Mouse (Mus musculus) limb, embryonic 13.5 days (tissue): ENCODE data around the gene Nav3. TPM values are rescaled to one million over a fixed set of nuclear protein-coding genes. Genes with fewer than 3 reads are reported as not detected.

Source experiments
- ATAC-seq: fragments of 200-750 bp; cut with Nextera tagmentation; 2 replicates; pipeline ENCODE4 v1.8.0; 2017; ENCODE audit warnings: low read depth, moderate number of reproducible peaks, moderate TSS enrichment; ENCODE audit not compliant: low FRiP score
- H3K27ac ChIP-seq: fragments of 300-500 bp; sonication (generic); 2 replicates; pipeline ENCODE4 v1.5.1; 2015; ENCODE audit warnings: inconsistent platforms, mild to moderate bottlenecking, moderate library complexity
- H3K27me3 ChIP-seq: fragments of 300-500 bp; sonication (generic); 2 replicates; pipeline ENCODE4 v1.6.1; 2015; ENCODE audit warnings: mild to moderate bottlenecking, inconsistent platforms
- H3K36me3 ChIP-seq: fragments of 300-500 bp; sonication (generic); 2 replicates; pipeline ENCODE4 v1.6.1; 2015; ENCODE audit warnings: inconsistent platforms, mild to moderate bottlenecking, moderate library complexity
- H3K4me1 ChIP-seq: fragments of 300-500 bp; sonication (generic); 2 replicates; pipeline ENCODE4 v1.6.1; 2015; ENCODE audit warnings: inconsistent platforms
- H3K4me2 ChIP-seq: fragments of 300-500 bp; sonication (generic); replicated peaks from 2 replicates; pipeline ENCODE4 v1.6.1; 2015; ENCODE audit warnings: inconsistent platforms, mild to moderate bottlenecking, moderate library complexity
- H3K4me3 ChIP-seq: fragments of 300-500 bp; sonication (generic); 2 replicates; pipeline ENCODE4 v1.5.1; 2015; ENCODE audit warnings: moderate library complexity, mild to moderate bottlenecking, inconsistent platforms
- H3K9ac ChIP-seq: fragments of 300-500 bp; sonication (generic); 2 replicates; pipeline ENCODE4 v1.6.1; 2015; ENCODE audit warnings: mild to moderate bottlenecking, inconsistent platforms
- H3K9me3 ChIP-seq: fragments of 300-500 bp; sonication (generic); 2 replicates; pipeline ENCODE4 v1.6.1; 2016; ENCODE audit warnings: inconsistent platforms
- WGBS: fragments of 180-500 bp; shearing (Covaris S2); methylation state at CpG from one replicate; pipeline ENCODE4 v1.1.7; 2015; 5-methylcytosine and 5-hydroxymethylcytosine counted together
- polyA plus RNA-seq: library from polyadenylated mRNA; unstranded; fragments of >200 nt; fragmentation: Nextera tagmentation; extraction: Ambion mirVana; gene quantifications from 2 replicates; pipeline ENCODE4 v1.2.1, GENCODE M21; 2015

Gene Nav3
- polyA plus RNA-seq, 1 experiment from 2014 or later: 5.5 TPM

DNA sequence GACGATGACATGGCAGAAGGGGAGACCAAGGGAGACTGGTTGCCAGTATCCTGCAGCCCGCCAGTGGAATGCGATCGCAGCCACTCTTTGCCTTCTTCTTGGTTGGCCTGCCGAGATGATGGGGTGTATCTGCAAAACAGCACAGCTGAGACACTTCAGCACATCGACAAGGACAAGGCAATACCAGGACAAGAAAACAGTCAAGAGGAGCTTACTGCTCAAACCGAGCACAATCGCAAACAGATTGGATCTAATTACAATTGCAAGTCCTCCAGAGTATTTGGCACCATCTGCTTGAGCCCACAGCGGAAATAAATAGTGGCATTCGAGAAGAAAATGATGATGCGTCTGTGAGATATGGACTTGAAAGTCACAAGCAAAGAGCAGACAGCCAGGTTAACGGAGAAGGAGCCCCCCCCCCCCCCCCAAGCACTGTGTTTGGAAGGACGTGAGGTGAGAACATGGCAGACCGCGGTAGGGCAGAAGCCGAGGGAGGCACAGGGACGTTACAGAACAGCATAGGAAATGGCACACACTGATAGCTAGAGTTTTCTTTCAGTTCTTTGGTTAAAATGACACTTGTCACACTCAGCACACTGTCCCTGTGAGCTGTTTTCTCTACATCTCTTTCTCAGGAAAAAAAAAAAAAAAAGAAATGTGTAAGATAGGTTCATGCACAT, 696.9 kb downstream of the Nav3 start:
- Histone ChIP-seq H3K4me1 (no peaks in the 10 kb centered on the region), H3K4me3 (no peak overlapping the region), H3K27me3 (no peaks in the 10 kb centered on the region), H3K9me3 (no peaks in the 10 kb centered on the region), H3K9ac (no peak overlapping the region), H3K27ac (no peak overlapping the region), H3K36me3 (no peaks in the 10 kb centered on the region), H3K4me2 (no peak overlapping the region)
- 79% methylated on average over 17 of the region's 17 CpGs for WGBS
- ATAC-seq: no peak

DNA sequence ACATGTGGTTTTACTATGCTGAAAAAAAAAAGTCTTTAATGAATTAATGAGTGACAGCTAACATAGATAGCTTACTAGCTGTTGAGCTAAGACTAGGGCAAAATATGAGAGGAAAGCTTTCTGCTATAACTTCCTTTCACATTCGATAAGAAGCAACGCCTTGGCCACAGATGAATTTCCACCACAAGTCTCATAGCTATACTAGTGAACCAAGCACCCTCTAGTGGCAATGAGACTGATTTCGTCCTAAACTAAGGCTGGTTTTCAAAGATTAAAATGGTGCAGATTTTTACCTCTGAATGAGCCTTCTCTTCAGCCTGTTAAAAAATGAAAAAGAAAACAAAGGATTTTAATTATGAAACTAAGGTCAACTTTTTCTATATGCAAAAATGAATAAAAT, 709.1 kb downstream of the Nav3 start:
- Histone ChIP-seq H3K4me1 (no peaks in the 10 kb centered on the region), H3K4me2 (no peak overlapping the region), H3K9ac (no peak overlapping the region), H3K27me3 (no peaks in the 10 kb centered on the region), H3K9me3 (peaks cover 7% of the 10 kb centered on the region), H3K36me3 (no peaks in the 10 kb centered on the region), H3K27ac (no peak overlapping the region), H3K4me3 (no peak overlapping the region)
- no peak for ATAC-seq
- 46% methylated on average over 3 of the region's 3 CpGs for WGBS

DNA sequence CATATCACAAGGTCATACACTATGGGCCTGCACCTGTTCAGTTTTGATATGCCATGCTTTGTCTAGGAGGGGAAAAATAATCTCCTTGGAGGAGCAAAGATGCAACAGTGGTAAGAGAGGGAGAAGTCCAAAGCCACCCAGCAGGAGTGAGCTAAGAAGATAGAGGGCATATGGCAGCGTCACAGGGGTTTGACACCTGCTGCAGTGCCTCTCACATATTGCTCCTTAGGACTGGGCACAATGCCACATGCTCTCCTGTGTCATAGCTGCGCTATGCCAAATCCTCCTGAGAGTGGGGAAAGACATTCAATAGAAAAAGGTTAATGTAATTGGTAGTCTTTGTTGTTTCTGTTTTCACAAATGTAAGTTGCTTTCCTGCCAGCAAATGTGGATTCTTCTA, 714.3 kb downstream of the Nav3 start:
- no peak overlapping the region for H3K4me2 ChIP-seq

DNA sequence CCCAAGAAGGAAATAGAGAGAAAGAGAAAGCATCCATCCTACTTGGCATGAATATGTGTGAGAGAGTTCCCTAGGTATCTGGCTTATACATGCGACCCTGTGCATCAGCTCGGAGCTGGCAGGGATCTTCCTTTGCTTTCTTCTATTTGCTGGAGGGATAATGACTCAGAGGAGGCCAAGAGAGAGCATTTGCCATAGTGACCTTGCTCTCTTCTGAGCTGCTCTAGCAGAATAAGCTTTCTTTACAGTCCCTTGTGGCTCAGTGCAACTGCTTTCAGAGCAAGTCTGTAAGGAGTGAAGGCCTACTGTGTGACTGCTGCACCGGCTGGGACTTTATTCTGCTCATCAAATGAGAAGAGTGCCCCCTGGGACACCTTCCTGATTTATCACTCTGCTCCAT, 715.7 kb downstream of the Nav3 start:
- Histone ChIP-seq H3K36me3 (no peaks in the 10 kb centered on the region), H3K4me2 (no peak overlapping the region), H3K9ac (no peak overlapping the region), H3K4me3 (no peak overlapping the region), H3K27ac (no peak overlapping the region), H3K27me3 (no peaks in the 10 kb centered on the region), H3K9me3 (peaks cover 7% of the 10 kb centered on the region), H3K4me1 (no peaks in the 10 kb centered on the region)
- 64% methylated on average over 3 of the region's 3 CpGs for WGBS
- ATAC-seq: no peak

More for the DNA sequence above, 714.3 kb downstream of the Nav3 start:
- 72% methylated on average over 2 of the region's 2 CpGs for WGBS
- Histone ChIP-seq H3K9me3 (peaks cover 7% of the 10 kb centered on the region), H3K4me3 (no peak overlapping the region), H3K27ac (no peak overlapping the region), H3K27me3 (no peaks in the 10 kb centered on the region), H3K4me1 (no peaks in the 10 kb centered on the region), H3K36me3 (no peaks in the 10 kb centered on the region), H3K9ac (no peak overlapping the region)
- ATAC-seq: no peak

DNA sequence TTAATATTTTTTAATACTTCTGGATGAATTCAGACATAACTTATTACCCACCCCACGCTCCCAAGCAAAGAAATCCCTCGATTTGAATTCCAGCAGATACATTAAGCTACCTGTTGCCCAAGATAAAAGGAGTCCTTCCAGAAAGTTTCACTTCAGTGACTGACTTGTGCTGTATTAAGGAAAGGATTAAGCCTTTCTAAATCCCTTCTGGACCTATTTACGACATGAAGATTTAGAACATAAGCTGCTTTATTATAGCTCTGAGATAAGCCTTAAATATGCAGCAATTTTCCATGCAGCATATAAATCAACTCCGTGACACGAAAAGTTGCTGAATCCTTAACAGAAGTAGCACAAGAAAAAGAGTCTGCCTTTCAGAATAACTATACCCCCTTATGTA, 732.4 kb downstream of the Nav3 start:
- no peak overlapping the region for H3K4me2 ChIP-seq
- H3K27me3 ChIP-seq: no peaks in the 10 kb centered on the region
- WGBS: 66% methylated on average over 5 of the region's 5 CpGs
- no peak overlapping the region for H3K27ac ChIP-seq
- ATAC-seq: no peak
- no peaks in the 10 kb centered on the region for H3K36me3 ChIP-seq
- no peak overlapping the region for H3K4me3 ChIP-seq
- no peak overlapping the region for H3K9ac ChIP-seq
- no peaks in the 10 kb centered on the region for H3K9me3 ChIP-seq
- no peaks in the 10 kb centered on the region for H3K4me1 ChIP-seq

DNA sequence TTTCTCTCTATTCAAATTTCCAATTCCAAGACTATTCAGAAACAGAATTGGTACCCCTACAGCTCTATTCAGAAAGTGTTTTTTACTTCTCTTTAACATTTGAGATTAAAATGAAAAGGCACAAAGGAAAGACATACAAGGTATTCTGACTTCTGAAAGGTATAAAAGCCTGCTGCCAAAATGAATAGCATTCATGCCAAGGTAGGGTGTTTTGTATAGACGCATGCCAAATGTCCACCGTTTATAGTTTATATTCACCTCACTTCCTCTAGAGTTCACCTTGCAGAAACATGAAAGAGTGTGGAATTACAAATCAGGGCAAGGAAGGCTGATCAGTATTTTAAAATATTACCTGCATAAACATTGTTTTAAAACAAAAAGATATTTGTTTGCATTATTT, 737.2 kb downstream of the Nav3 start:
- no peaks in the 10 kb centered on the region for H3K36me3 ChIP-seq
- no peak overlapping the region for H3K27ac ChIP-seq
- no peaks in the 10 kb centered on the region for H3K27me3 ChIP-seq
- no peak overlapping the region for H3K4me2 ChIP-seq
- H3K4me3 ChIP-seq: no peak overlapping the region
- ATAC-seq: no peak
- 85% methylated on average over 2 of the region's 2 CpGs for WGBS
- H3K9ac ChIP-seq: no peak overlapping the region
- H3K4me1 ChIP-seq: no peaks in the 10 kb centered on the region
- no peaks in the 10 kb centered on the region for H3K9me3 ChIP-seq

DNA sequence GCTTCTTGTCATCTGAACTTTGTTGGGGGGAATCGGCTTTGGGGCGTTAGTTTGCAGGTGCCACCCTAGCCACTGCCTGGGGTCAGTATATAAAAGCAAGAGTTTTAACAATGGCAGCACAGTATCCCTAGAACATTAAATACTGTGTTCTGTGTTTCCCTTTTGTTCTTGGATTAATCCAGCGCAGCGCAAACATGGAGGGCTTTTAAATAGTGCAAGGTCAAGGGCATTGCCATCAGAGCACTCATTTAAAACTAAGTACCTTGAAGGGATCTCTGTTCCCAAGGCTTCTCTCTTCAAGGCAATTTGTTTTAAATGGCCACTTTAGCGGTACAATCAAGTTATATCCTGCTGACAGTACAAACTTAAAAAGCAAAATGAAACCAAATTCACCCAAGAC, 737.6 kb downstream of the Nav3 start:
- no peaks in the 10 kb centered on the region for H3K27me3 ChIP-seq
- H3K4me2 ChIP-seq: no peak overlapping the region
- H3K4me3 ChIP-seq: no peak overlapping the region
- H3K4me1 ChIP-seq: no peaks in the 10 kb centered on the region
- no peaks in the 10 kb centered on the region for H3K36me3 ChIP-seq
- WGBS: 81% methylated on average over 5 of the region's 5 CpGs
- H3K9ac ChIP-seq: no peak overlapping the region
- no peak for ATAC-seq
- no peaks in the 10 kb centered on the region for H3K9me3 ChIP-seq
- no peak overlapping the region for H3K27ac ChIP-seq

DNA sequence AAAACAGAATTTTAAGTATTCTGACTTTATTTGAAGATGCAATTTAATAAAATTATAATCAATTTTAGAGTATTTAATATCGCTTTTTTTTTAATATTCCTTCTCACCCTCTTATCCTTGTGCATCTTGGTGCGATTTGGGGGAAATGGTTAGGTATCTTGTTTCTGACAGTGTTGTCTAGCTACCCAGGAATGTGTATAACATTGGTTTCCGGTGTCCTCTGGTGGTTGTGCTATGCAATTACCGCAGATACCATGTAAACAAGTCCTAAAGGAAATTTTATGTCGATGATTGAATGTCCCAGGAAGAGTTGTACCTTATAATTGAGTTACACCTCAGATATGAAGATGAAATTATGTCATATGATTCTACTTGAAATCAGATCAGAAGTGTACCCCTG, 743.0 kb downstream of the Nav3 start:
- no peaks in the 10 kb centered on the region for H3K36me3 ChIP-seq
- H3K9me3 ChIP-seq: no peaks in the 10 kb centered on the region
- no peak overlapping the region for H3K9ac ChIP-seq
- H3K27ac ChIP-seq: no peak overlapping the region
- H3K4me1 ChIP-seq: no peaks in the 10 kb centered on the region
- ATAC-seq: no peak
- WGBS: 40% methylated on average over 5 of the region's 5 CpGs
- no peak overlapping the region for H3K4me2 ChIP-seq
- H3K27me3 ChIP-seq: no peaks in the 10 kb centered on the region
- no peak overlapping the region for H3K4me3 ChIP-seq

DNA sequence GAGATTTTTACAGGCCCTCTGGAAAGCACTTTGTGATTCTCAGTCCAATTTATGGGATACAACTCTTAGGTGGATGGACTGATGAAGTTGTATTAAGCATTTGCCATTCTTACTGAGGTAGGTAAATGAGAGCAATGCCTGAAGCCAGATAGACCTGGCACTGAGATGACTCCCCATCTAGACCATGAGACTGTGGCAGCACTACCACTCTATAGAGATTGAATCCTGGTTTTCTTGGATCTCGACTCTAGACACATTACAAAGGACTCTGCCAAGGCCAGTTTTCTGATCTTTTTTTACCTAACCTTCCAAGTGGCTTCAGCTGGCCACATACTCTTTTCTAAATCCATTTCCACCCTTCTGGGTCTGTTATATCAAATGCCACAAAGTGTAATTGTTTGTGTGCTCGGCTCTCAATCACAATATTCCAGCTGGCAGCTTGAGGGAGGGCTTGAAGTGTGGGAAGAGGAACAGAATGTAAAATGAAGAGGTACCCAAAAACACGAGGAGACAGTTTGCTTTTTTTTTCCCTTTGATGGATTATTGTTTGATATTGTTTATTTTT, 756.2 kb downstream of the Nav3 start:
- no peaks in the 10 kb centered on the region for H3K27me3 ChIP-seq
- no peaks in the 10 kb centered on the region for H3K4me1 ChIP-seq
- no peak overlapping the region for H3K4me3 ChIP-seq
- H3K27ac ChIP-seq: no peak overlapping the region
- H3K9ac ChIP-seq: no peak overlapping the region
- WGBS: 67% methylated on average over 3 of the region's 3 CpGs
- no peaks in the 10 kb centered on the region for H3K9me3 ChIP-seq
- H3K36me3 ChIP-seq: no peaks in the 10 kb centered on the region
- ATAC-seq: no peak
- H3K4me2 ChIP-seq: no peak overlapping the region

DNA sequence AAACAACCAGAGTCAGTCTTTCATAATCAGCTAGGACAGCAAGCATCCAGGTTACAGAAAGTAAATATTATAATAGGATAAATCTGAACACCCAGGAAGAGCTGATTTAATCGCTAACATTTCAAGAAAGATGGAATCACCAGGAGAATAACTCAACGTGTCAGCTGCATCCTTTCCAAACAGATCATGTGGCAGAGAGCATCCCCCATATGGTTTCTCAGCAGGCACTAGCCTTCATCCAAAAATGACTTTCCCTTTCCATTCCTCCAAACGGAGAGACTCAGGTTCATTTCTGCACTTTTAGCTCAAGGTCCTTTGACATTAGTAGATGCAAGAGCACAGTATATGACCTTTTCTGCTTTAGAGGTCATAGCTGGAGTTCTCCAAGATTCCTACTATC, 765.4 kb downstream of the Nav3 start:
- H3K4me1 ChIP-seq: no peaks in the 10 kb centered on the region
- H3K36me3 ChIP-seq: no peaks in the 10 kb centered on the region
- 85% methylated on average over 3 of the region's 3 CpGs for WGBS
- no peaks in the 10 kb centered on the region for H3K9me3 ChIP-seq
- no peak overlapping the region for H3K27ac ChIP-seq
- no peaks in the 10 kb centered on the region for H3K27me3 ChIP-seq
- H3K9ac ChIP-seq: no peak overlapping the region
- no peak overlapping the region for H3K4me3 ChIP-seq
- ATAC-seq: no peak
- H3K4me2 ChIP-seq: no peak overlapping the region

DNA sequence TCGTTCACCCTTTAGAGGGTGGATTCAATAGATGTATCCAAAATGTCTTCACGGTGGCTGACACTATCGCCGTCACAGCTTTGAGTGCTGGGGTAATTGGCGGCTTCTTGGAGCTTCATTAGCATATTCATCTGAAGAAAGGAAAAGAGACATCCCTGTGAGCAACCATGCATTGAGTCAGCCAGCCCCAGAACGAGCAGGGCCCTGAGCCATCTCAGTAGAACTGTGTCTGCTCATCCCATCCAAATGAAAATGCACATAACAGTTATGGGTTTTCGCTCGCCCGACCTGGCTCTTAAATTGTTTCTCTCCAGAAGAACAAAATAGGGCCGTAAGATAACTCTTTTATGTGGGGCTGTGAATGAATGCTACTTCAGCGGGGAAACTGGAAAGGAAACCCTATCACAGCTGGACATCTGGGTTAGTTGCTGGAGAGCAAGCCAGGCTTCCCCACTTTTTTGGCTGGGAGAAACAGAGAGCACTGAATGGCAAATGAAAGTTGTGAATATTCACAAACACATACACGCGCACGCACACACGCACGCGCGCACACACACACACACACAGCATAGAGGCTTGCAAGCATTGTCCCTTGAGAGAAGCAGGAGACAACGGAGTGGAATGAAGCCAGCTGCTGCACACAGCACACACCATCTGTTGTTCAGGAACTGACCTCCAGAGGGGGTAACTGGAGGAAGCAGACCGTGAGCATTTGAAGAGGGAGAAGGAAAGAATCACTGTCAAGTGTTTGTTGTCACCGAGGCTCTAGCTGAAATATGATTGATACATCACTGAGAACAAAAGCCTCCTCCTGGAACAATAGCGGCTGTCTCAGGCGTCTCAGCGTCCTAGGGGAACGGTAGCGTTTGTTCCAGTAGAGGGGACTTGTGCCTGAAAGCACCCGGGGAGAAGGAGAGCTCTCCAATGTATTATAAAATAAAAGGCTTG, 771.6 kb downstream of the Nav3 start:
- 0 out of 2 replicates have a peak overlapping the region, but pooled peaks have one; percentile 1 for H3K4me3 ChIP-seq
- H3K9ac ChIP-seq: no peak overlapping the region
- no peak overlapping the region for H3K27ac ChIP-seq
- H3K4me2 ChIP-seq: peak overlapping the region; percentile 49
- peaks cover 9% of the 10 kb centered on the region; the same call in 1 of the 2 replicates for H3K4me1 ChIP-seq
- H3K27me3 ChIP-seq: no peaks in the 10 kb centered on the region
- peak; percentile 72 for ATAC-seq
- no peaks in the 10 kb centered on the region for H3K36me3 ChIP-seq
- H3K9me3 ChIP-seq: no peaks in the 10 kb centered on the region
- WGBS: 53% methylated on average over 27 of the region's 27 CpGs

DNA sequence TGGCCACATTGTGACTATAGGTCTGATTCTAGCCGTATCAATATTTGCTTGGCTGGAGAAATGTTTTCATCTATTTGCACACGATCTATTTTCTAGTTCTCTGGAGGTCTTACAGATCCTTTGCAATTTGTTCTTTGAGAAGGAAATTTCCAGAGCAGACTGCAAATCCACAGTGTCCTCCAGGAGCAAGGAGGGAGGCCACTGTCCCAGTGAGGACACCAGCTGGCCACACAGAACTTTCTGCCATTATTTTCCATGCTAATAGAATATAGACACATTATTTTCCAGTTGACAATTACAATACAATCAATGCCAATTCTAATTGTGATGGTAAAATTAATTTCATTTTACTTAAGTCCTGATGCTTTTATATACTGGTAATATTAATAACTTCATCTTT, 783.1 kb downstream of the Nav3 start:
- ATAC-seq: no peak
- H3K4me1 ChIP-seq: no peaks in the 10 kb centered on the region
- H3K9me3 ChIP-seq: no peaks in the 10 kb centered on the region
- no peak overlapping the region for H3K9ac ChIP-seq
- no peak overlapping the region for H3K27ac ChIP-seq
- no peak overlapping the region for H3K4me2 ChIP-seq
- no peaks in the 10 kb centered on the region for H3K36me3 ChIP-seq
- H3K27me3 ChIP-seq: no peaks in the 10 kb centered on the region
- no peak overlapping the region for H3K4me3 ChIP-seq
- WGBS: 86% methylated on average over 2 of the region's 2 CpGs
